Mouse (Mus musculus): ENCODE data around the gene Ccdc150. TPM values are rescaled to one million over a fixed set of nuclear protein-coding genes. Genes with fewer than 3 reads are reported as not detected.

Ccdc150 gene
- total RNA-seq, 2 experiments from 2014 or later = not detected

Other genes with a start within 250 kb of the Ccdc150 start
- 1 to 10 TPM; 3.1 to 5.2 TPM for gene Hecw2, start 55.5 kb upstream of the Ccdc150 start, total RNA-seq (2021)
- gene Gtf3c3, start 188.3 kb downstream of the Ccdc150 start, total RNA-seq (2021) = 10 to 100 TPM in 1 of 2 experiments, 1 to 10 TPM in 1; 6.8 to 10.3 TPM